Mouse (Mus musculus) heart, postnatal 10 days (tissue): Measurements from ENCODE around the gene Igsf3. TPM values are rescaled to one million over a fixed set of nuclear protein-coding genes. Genes with fewer than 3 reads are reported as not detected.

Source experiments
- DNase-seq, 2 experiments: peaks; one replicate each; pipeline ENCODE4 v3.0.0; 2021
- intact Hi-C: fragments of 180-260 bp; cut with DNase I; formaldehyde crosslinking; loops from one replicate; pipeline ENCODE4 v1.15.1; 2025
- total RNA-seq, 2 experiments: library from RNA; stranded (reverse); gene quantifications; 2 replicates each; pipeline ENCODE4 v1.2.3; 2021

The Igsf3 gene
- total RNA-seq = 10 to 100 TPM; 21.6 to 24.9 TPM

GRCm38 (mm10) chr3:101376538-101377247 is at the start of gene Igsf3:
TSS of gene Igsf3 (plus strand) at chr3:101377083.
- intact Hi-C loops = loop anchor here (2.0 kb wide), 1 partner anchor 436 kb away; no protein-coding TSS in a partner anchor
- DNase-seq = peak; percentile 84 to 87

GRCm38 (mm10) chr3:101327248-101327647 is 49.6 kb upstream of the Igsf3 start:
- DNase-seq = no peak
- intact Hi-C loops = no loop called here

GRCm38 (mm10) chr3:101328617-101329016 is 48.3 kb upstream of the Igsf3 start:
- no peak for DNase-seq
- intact Hi-C loops = no loop called here

- intact Hi-C loops = no loop called here
- no peak for DNase-seq
Observed at GRCm38 (mm10) chr3:101343199-101343924, 33.5 kb upstream of the Igsf3 start.

GRCm38 (mm10) chr3:101344246-101344645 is 32.6 kb upstream of the Igsf3 start:
- DNase-seq = no peak
- intact Hi-C loops = no loop called here

- intact Hi-C loops = no loop called here
- DNase-seq = no peak
Observed at GRCm38 (mm10) chr3:101345299-101345698, 31.6 kb upstream of the Igsf3 start.

- no peak for DNase-seq
- intact Hi-C loops = no loop called here
Observed at GRCm38 (mm10) chr3:101346806-101347205, 30.1 kb upstream of the Igsf3 start.

- no peak for DNase-seq
- intact Hi-C loops = no loop called here
Observed at GRCm38 (mm10) chr3:101348501-101349161, 28.3 kb upstream of the Igsf3 start.

- DNase-seq = no peak
- intact Hi-C loops = no loop called here
Observed at GRCm38 (mm10) chr3:101349542-101350307, 27.2 kb upstream of the Igsf3 start.

GRCm38 (mm10) chr3:101350406-101350805 is 26.5 kb upstream of the Igsf3 start:
- intact Hi-C loops = no loop called here
- no peak for DNase-seq

GRCm38 (mm10) chr3:101354490-101354889 is 22.4 kb upstream of the Igsf3 start:
- peak; percentile 60 to 61 for DNase-seq

GRCm38 (mm10) chr3:101355702-101356101 is 21.2 kb upstream of the Igsf3 start:
- intact Hi-C loops = no loop called here
- DNase-seq = peak in 1 of 2 experiments; percentile 26

More at GRCm38 (mm10) chr3:101354490-101354889, 22.4 kb upstream of the Igsf3 start:
- intact Hi-C loops = no loop called here

GRCm38 (mm10) chr3:101356583-101357553 is 20.0 kb upstream of the Igsf3 start:
- no peak for DNase-seq
- intact Hi-C loops = no loop called here

- intact Hi-C loops = no loop called here
Observed at GRCm38 (mm10) chr3:101360832-101361231, 16.1 kb upstream of the Igsf3 start.

GRCm38 (mm10) chr3:101362391-101362790 is 14.5 kb upstream of the Igsf3 start:
- no peak for DNase-seq
- intact Hi-C loops = no loop called here

More at GRCm38 (mm10) chr3:101360832-101361231, 16.1 kb upstream of the Igsf3 start:
- no peak for DNase-seq

GRCm38 (mm10) chr3:101363574-101363973 is 13.3 kb upstream of the Igsf3 start:
- intact Hi-C loops = no loop called here
- peak; percentile 45 to 50 for DNase-seq

- intact Hi-C loops = no loop called here
- no peak for DNase-seq
Observed at GRCm38 (mm10) chr3:101365081-101365612, 11.7 kb upstream of the Igsf3 start.

- intact Hi-C loops = no loop called here
- DNase-seq = peak in 1 of 2 experiments; percentile 30
Observed at GRCm38 (mm10) chr3:101365911-101366310, 11.0 kb upstream of the Igsf3 start.

- intact Hi-C loops = no loop called here
- DNase-seq = no peak
Observed at GRCm38 (mm10) chr3:101367372-101367771, 9.5 kb upstream of the Igsf3 start.
